Mouse (Mus musculus) thymus, adult 2 months (tissue): ENCODE results near the gene Efnb3. TPM values are rescaled to one million over a fixed set of nuclear protein-coding genes. Genes with fewer than 3 reads are reported as not detected.
"Not testable (repeated sequence)": the region's sequence is repeated elsewhere in the genome, so short reads cannot be mapped to it uniquely, and the experiment has no call there.

ENCODE experiments used
- DNase-seq: peaks from one replicate; pipeline ENCODE4 v3.0.0; 2021
- H3K27ac ChIP-seq: fragments of 200-500 bp; 2 replicates; pipeline ENCODE4 v1.5.1; 2012; ENCODE audit warnings: low read length, control low read depth; ENCODE audit not compliant: control insufficient read depth, insufficient read depth
- H3K27me3 ChIP-seq: fragments of 200-500 bp; 2 replicates; pipeline ENCODE4 v1.6.1; 2012; ENCODE audit warnings: mild to moderate bottlenecking, low read length, moderate library complexity, mixed read lengths; ENCODE audit not compliant: control insufficient read depth, insufficient read depth
- H3K36me3 ChIP-seq: fragments of 200-500 bp; 2 replicates; pipeline ENCODE4 v1.6.1; 2012; ENCODE audit warnings: mild to moderate bottlenecking, low read length, moderate library complexity; ENCODE audit not compliant: control insufficient read depth, insufficient read depth
- H3K4me1 ChIP-seq: fragments of 200-500 bp; replicated peaks from 2 replicates; pipeline ENCODE4 v1.6.1; 2012; ENCODE audit warnings: low read length; ENCODE audit not compliant: control insufficient read depth, insufficient read depth
- H3K4me3 ChIP-seq: fragments of 200-500 bp; 2 replicates; pipeline ENCODE4 v1.5.1; 2012; ENCODE audit warnings: mild to moderate bottlenecking, low read length, control low read depth, moderate library complexity; ENCODE audit not compliant: control insufficient read depth, insufficient read depth
- CTCF ChIP-seq: fragments of 200-500 bp; IDR thresholded peaks from 2 replicates; pipeline ENCODE4 v1.5.1; 2012; ENCODE audit warnings: mild to moderate bottlenecking, control low read depth, low read length, moderate library complexity, borderline replicate concordance; ENCODE audit not compliant: control insufficient read depth, poor library complexity, insufficient read depth; ENCODE audit errors: extremely low read depth
- POLR2A ChIP-seq: fragments of 200-500 bp; IDR thresholded peaks from 2 replicates; pipeline ENCODE4 v1.6.1; 2012; ENCODE audit warnings: mild to moderate bottlenecking, low read length, control low read depth, moderate library complexity; ENCODE audit not compliant: control insufficient read depth, poor library complexity, insufficient read depth; ENCODE audit errors: extremely low read depth
- WGBS: fragments of 180-500 bp; shearing (Covaris S2); methylation state at CpG from one replicate; pipeline ENCODE4 v1.1.7; 2018; 5-methylcytosine and 5-hydroxymethylcytosine counted together
- polyA plus RNA-seq: library from polyadenylated mRNA; depleted of rRNA; stranded (reverse); fragments of >200 nt; gene quantifications from 2 replicates; pipeline ENCODE4 v1.2.3, GENCODE M21; 2012

Gene Efnb3
- polyA plus RNA-seq, 1 experiment = 8.7 TPM

DNA sequence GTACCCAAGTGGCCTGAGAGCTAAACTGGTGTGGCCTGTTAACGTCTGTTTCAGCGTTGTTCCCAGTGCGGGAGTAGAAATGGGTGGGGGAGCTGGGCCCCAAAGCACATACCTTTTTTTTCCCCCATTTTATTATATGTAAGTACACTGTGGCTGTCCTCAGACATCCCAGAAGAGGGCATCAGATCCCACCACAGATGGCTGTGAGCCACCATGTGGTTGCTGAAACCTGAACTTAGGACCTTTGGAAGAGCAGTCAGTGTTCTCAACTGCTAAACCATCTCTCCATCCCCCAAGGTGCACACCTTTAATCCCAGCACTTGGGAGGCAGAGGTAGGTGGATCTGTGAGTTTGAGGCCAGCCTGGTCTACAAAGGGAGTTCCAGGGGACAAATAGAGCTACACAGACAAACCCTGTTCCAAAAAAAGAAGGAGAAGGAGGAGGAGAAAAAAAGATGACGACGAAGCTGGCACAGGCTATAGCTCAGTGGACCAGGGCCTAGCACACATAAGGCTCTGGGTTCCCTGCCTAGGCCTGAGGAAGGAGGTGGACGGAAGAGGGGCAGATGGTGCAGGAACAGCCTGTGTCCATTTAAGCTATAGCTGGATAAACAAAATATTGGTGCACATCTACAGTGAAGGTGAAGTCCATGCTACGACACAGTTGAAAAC, 27.4 kb downstream of the Efnb3 start:
- DNase-seq = no peak
- H3K27ac ChIP-seq = no peak overlapping the region
- TF ChIP-seq POLR2A (no peak), CTCF (no peak)
- H3K27me3 ChIP-seq = no peaks in the 10 kb centered on the region
- WGBS = 84% methylated on average over 7 of the region's 7 CpGs
- no peak overlapping the region for H3K4me3 ChIP-seq
- no peaks in the 10 kb centered on the region for H3K36me3 ChIP-seq
- H3K4me1 ChIP-seq = no peaks in the 10 kb centered on the region

DNA sequence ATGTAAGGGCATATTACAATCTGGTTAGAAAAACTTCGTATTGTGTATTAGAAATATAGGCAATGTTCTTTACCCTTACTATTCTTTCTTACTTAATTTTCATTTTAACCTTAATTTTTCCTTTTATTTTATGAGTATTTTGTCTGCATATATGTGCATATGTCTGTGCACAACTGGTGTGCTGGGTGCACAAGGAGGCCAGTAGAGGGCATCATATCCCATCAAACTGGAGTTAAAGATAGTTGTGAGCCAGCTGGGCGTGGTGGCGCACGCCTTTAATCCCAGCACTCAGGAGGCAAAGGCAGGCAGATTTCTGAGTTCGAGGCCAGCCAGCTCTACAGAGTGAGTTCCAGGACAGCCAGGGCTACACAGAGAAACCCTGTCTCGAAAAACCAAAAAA, 29.2 kb downstream of the Efnb3 start:
- not testable (repeated sequence) for H3K4me1 ChIP-seq, H3K4me3 ChIP-seq, H3K27ac ChIP-seq, H3K27me3 ChIP-seq, H3K36me3 ChIP-seq, DNase-seq
- 95% methylated on average over 6 of the region's 6 CpGs for WGBS

DNA sequence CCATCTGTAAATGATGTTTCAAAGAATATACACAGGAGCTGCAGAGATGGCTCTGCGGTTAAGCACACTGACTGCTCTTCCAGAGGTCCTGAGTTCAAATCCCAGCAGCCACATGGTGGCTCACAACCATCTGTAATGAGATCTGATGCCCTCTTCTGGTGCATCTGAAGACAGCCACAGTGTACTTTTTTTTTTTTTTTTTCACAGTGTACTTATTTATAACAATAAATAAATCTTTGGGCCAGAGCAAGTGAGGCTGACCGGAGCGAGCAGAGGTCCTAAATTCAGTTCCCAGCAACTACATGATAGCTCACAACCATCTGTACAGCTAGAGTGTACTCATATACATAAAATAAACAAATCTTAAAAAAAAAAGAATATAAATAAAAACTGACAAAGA, 29.7 kb downstream of the Efnb3 start:
- DNase-seq, H3K27me3 ChIP-seq, H3K4me1 ChIP-seq, H3K27ac ChIP-seq, H3K4me3 ChIP-seq, H3K36me3 ChIP-seq: not testable (repeated sequence)
- WGBS = 95% methylated on average over 3 of the region's 3 CpGs

DNA sequence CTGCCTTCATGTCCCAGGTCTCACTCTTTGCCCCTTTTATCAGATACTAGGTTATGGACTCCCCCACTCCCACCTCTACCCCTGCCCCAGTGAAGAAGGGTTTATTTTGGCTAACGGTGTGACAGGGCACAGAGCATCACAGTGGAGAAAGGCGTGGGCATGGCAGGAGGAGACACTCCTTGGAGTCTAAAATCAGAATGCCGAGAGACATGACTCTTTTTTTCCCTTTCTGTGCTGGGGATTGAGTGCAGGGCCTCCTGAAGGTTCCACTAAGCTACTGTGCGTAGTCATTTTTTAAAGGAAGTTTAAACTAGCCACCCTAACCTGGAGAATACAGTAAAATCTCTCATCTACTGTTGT, 32.0 kb downstream of the Efnb3 start:
- no peak overlapping the region for H3K4me3 ChIP-seq
- no peaks in the 10 kb centered on the region for H3K36me3 ChIP-seq
- 92% methylated on average over 4 of the region's 4 CpGs for WGBS
- DNase-seq = no peak
- peaks cover 7% of the 10 kb centered on the region for H3K4me1 ChIP-seq
- no peak overlapping the region for H3K27ac ChIP-seq
- no peaks in the 10 kb centered on the region for H3K27me3 ChIP-seq
- no peak for TF ChIP-seq POLR2A
- no peak for TF ChIP-seq CTCF

DNA sequence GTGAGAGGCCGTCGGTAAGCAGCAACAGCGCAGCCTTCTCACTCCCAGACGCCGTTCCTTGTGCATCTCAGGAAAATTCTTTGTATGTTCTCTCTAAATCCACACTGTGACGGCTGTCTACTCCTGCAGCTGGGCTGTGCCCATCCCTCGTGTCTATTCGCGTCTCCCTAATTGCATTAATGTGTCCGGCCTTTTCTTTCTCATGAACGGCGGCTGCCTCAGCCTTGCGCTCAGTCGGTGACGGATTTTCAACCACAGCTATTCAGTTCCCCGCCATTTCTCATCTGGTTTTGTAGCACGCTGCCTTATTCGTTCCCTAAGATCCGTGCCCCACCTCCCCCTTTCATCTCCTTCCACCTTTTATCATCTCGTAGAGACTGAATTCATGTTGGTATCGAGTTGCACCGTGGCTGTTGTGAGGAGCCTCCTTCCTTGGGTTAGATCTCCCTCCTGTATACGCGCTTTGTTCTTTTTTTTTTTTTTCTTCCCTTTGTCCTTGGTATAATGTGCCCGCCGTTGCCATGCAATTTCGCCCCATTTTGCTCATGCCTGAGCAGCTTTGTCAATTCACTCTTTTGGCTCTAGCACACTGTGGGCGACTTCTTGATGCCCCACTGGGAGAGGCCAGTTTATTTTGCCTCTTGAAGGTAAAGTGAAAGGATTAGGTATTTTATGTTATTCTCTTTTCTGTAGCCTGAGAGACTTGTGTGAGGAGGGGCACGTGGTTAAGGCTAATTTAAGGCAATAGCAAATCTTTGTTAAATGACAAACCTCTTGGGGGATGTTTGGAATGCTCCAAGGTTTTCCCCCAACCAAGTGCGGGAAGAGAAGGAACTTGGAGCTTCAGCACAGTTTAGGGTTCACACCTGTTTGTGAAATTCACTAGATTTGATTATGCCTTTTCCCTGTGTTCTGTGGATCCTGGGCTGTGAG, 32.6 kb downstream of the Efnb3 start:
- H3K36me3 ChIP-seq = no peaks in the 10 kb centered on the region
- 37% methylated on average over 30 of the region's 30 CpGs for WGBS
- no peak overlapping the region for H3K4me3 ChIP-seq
- TF ChIP-seq POLR2A = no peak
- no peak for TF ChIP-seq CTCF
- no peak overlapping the region for H3K27ac ChIP-seq
- H3K4me1 ChIP-seq = peaks cover 7% of the 10 kb centered on the region
- DNase-seq = no peak
- H3K27me3 ChIP-seq = no peaks in the 10 kb centered on the region

DNA sequence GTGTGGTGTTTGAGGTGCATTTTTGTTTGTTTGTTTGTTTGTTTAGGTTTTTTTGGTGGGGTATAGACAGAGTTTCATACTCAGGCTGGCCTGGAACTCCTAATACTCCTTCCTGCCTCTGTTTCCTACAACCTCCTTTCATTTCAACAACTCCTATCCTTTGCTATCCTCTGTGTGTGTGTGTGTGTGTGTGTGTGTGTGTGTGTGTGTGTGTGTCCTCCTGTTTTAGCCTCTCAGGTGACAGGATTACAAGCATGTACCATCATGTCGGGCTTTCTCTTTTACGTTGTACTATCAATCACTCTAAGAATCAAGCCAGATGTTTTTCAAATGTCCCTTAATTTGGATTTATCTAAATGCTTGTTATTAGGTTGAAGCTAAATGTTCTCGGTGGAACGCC, 33.4 kb downstream of the Efnb3 start:
- TF ChIP-seq CTCF = no peak
- Histone ChIP-seq H3K27me3 (no peaks in the 10 kb centered on the region), H3K27ac (no peak overlapping the region), H3K4me1 (peaks cover 7% of the 10 kb centered on the region), H3K4me3 (no peak overlapping the region), H3K36me3 (no peaks in the 10 kb centered on the region)
- 78% methylated on average over 4 of the region's 4 CpGs for WGBS
- no peak for DNase-seq

DNA sequence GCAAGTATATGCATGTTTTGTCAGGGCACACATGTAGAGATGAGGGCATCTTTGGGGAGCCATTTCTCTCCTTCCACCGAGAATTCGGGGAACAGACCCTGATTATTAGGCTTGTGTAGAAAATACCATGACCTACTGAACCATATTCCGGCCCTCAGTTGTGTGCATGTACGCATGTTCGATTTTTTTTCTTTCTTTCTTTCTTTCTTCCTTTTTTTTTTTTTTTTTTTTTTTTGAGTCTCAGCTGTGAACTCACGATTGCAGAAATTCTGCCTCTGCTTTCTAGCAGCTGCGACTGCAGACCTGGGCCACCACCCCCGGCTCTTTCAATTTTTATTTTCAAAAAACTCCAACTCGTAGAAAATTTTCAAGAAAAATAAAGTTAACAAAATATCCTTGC, 34.3 kb downstream of the Efnb3 start:
- WGBS = 79% methylated on average over 9 of the region's 9 CpGs
- Histone ChIP-seq H3K36me3 (no peaks in the 10 kb centered on the region), H3K4me1 (peaks cover 7% of the 10 kb centered on the region), H3K27me3 (no peaks in the 10 kb centered on the region), H3K27ac (no peak overlapping the region), H3K4me3 (no peak overlapping the region)
- DNase-seq = no peak
- TF ChIP-seq CTCF = no peak
- no peak for TF ChIP-seq POLR2A
